Mouse (Mus musculus): ENCODE data around the gene Lman1l. TPM values are rescaled to one million over a fixed set of nuclear protein-coding genes. Genes with fewer than 3 reads are reported as not detected.

The Lman1l gene
- total RNA-seq, 2 experiments from 2014 or later: not detected

DNA sequence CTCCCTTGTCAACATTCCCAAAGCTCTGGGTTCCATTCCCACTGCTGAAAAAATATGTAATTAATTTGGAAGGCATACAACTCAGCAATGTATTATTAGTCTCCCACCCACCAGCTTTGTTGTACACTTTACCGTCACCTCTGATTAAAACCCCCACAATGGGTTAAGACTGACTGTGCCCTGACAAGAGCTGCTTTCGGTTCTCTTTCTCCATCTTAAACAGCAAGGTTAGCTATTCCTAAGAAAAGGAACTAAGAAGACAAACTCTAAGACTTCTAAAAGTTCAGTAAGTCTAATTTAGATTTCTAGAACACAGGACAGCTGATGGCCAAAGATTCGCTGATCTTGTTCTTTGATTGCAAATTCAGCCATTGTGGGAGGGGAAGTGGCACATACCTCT, 63.4 kb downstream of the Lman1l start:
- DNase-seq (ENCODE audit: low spot score in 2 of 2): no peak
- intact Hi-C loops (cut with DNase I): no loop called here

Other genes starting within 250 kb of the Lman1l start
- 10 to 100 TPM; 13.8 to 16.6 TPM for gene Ppcdc, start 180.7 kb downstream of the Lman1l start, total RNA-seq (2021)
- 100 to 1,000 TPM; 381 to 434 TPM for gene Scamp5, start 152.7 kb downstream of the Lman1l start, total RNA-seq (2021)
- 10 to 100 TPM; 16.4 to 20.3 TPM for gene Rpp25, start 116.7 kb downstream of the Lman1l start, total RNA-seq (2021)
- 100 to 1,000 TPM; 378 to 426 TPM for gene Cox5a, start 99.5 kb downstream of the Lman1l start, total RNA-seq (2021)
- gene Fam219b, start 83.2 kb downstream of the Lman1l start, total RNA-seq (2021): 10 to 100 TPM; 17.3 to 21.5 TPM
- gene Mpi, start 68.0 kb downstream of the Lman1l start, total RNA-seq (2021): 10 to 100 TPM; 63.6 to 66.3 TPM
- 10 to 100 TPM; 18.2 to 24.2 TPM for gene Scamp2, start 59.8 kb downstream of the Lman1l start, total RNA-seq (2021)
- 10 to 100 TPM; 23.9 to 38.5 TPM for gene Ulk3, start 31.3 kb downstream of the Lman1l start, total RNA-seq (2021)
- 10 to 100 TPM; 16.3 to 27.4 TPM for gene Cplx3, start 14.5 kb downstream of the Lman1l start, total RNA-seq (2021)
- 10 to 100 TPM; 36.7 to 38.6 TPM for gene Csk, start 32.9 kb upstream of the Lman1l start, total RNA-seq (2021)
- not detected for gene Cyp1a2, start 62.9 kb upstream of the Lman1l start, total RNA-seq (2021)
- gene Cyp1a1, start 67.2 kb upstream of the Lman1l start, total RNA-seq (2021): under 1 TPM in 1 of 2 experiments, not detected in 1; 0.22 TPM
- 10 to 100 TPM; 13.2 to 14.9 TPM for gene Edc3, start 87.8 kb upstream of the Lman1l start, total RNA-seq (2021)
- 10 to 100 TPM; 69.2 to 84.8 TPM for gene Clk3, start 145.1 kb upstream of the Lman1l start, total RNA-seq (2021)
- gene Arid3b, start 216.0 kb upstream of the Lman1l start, total RNA-seq (2021): 10 to 100 TPM in 1 of 2 experiments, 1 to 10 TPM in 1; 6.4 to 13.5 TPM